Mouse (Mus musculus): ENCODE measurements at regions not wholly inside any gene's neighbourhood (a gene's known extent, or its start where the extent isn't known, plus 50 kb on each side); places are given as distances from the start of the nearest gene placed in this dataset.

DNA sequence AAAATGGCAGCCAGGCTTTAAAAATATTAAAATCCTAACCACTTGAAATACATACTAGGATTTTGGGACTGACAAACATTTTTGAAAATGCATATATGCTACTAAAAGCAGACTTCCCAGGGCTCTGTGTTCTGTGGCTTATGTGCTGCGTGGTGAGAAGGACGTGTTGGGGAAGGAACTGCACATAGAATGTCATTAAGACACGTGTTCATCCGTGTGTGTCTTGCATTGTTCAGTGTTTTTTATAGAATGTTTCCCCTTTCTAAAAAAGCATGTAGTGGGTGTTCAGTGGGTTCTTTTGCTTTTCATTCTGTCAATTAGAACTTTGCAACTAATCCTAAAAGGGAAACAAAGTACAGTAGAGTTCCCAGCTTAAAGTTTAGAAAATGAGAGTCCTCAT, 594.7 kb upstream of the Mef2c start:
- H3K4me2 ChIP-seq (ENCODE audit: low read depth, low read length) = no peak overlapping the region
- no peak overlapping the region for H3K4me3 ChIP-seq (ENCODE audit: low read depth, low read length)
- H3K27ac ChIP-seq (ENCODE audit: low read depth, low read length) = no peak overlapping the region
- no peaks in the 10 kb centered on the region for H3K4me1 ChIP-seq (ENCODE audit: control insufficient read depth, insufficient read depth, low read length)
- no peaks in the 10 kb centered on the region for H3K9me3 ChIP-seq (ENCODE audit: control insufficient read depth, low read length)
- no peaks in the 10 kb centered on the region for H3K27me3 ChIP-seq (ENCODE audit: control insufficient read depth, insufficient read depth, low read length)
- 85% methylated on average over 4 of the region's 4 CpGs for WGBS
- ATAC-seq (ENCODE audit: low read depth) = no peak
- no peaks in the 10 kb centered on the region for H3K36me3 ChIP-seq (ENCODE audit: control insufficient read depth, insufficient read depth, low read length)
- H3K9ac ChIP-seq (replicated peaks; ENCODE audit: low read depth, low read length) = no peak overlapping the region

DNA sequence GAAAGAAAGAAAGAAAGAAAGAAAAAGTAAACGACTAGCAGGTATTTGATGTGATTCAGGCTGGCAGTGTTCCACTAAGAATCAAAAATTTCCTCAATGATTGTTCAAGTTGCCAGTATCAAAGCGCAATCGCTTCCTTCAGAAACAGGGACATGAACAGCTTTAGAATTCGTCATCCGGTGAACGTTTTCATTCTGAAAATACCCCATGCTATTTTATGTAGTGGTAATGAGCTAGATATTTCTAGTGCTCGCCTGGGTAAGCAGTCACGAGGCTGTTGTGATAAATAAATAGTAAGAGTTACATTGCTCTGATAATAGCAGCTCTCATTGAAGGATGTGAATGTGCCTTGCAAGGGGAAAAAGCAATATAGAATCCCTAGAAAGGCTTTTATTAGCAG, 591.0 kb upstream of the Mef2c start:
- no peak overlapping the region for H3K4me2 ChIP-seq (ENCODE audit: low read depth, low read length)
- no peak for ATAC-seq (ENCODE audit: low read depth)
- no peak overlapping the region for H3K27ac ChIP-seq (ENCODE audit: low read depth, low read length)
- no peaks in the 10 kb centered on the region for H3K36me3 ChIP-seq (ENCODE audit: control insufficient read depth, insufficient read depth, low read length)
- H3K9ac ChIP-seq (replicated peaks; ENCODE audit: low read depth, low read length) = no peak overlapping the region
- no peaks in the 10 kb centered on the region for H3K9me3 ChIP-seq (ENCODE audit: control insufficient read depth, low read length)
- WGBS = 74% methylated on average over 8 of the region's 8 CpGs
- no peaks in the 10 kb centered on the region for H3K4me1 ChIP-seq (ENCODE audit: control insufficient read depth, insufficient read depth, low read length)
- no peaks in the 10 kb centered on the region for H3K27me3 ChIP-seq (ENCODE audit: control insufficient read depth, insufficient read depth, low read length)
- no peak overlapping the region for H3K4me3 ChIP-seq (ENCODE audit: low read depth, low read length)

DNA sequence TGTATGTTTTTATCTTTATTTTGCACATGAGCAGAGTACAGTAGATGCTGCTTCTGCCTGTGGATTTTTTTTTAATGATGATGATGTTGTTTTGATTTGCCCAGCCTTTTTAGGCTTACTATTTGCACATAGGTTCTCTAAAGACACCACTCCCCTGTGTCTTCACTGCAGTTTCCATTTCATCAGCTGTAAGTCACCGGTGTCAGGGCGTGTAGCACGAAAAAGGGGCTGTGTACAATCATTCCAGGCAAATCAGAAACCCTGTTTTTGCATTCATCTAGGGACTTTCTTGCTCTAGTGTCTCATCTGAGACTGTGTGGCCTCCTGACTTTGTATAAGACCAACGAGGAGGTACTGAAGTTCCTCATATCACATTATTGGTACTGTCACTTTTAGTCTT, 588.6 kb upstream of the Mef2c start:
- Histone ChIP-seq H3K27ac (ENCODE audit: low read depth, low read length) (no peak overlapping the region), H3K4me1 (ENCODE audit: control insufficient read depth, insufficient read depth, low read length) (no peaks in the 10 kb centered on the region), H3K4me2 (ENCODE audit: low read depth, low read length) (no peak overlapping the region), H3K9ac (replicated peaks; ENCODE audit: low read depth, low read length) (no peak overlapping the region), H3K4me3 (ENCODE audit: low read depth, low read length) (no peak overlapping the region), H3K27me3 (ENCODE audit: control insufficient read depth, insufficient read depth, low read length) (no peaks in the 10 kb centered on the region), H3K9me3 (ENCODE audit: control insufficient read depth, low read length) (no peaks in the 10 kb centered on the region), H3K36me3 (ENCODE audit: control insufficient read depth, insufficient read depth, low read length) (no peaks in the 10 kb centered on the region)
- 92% methylated on average over 4 of the region's 4 CpGs for WGBS
- no peak for ATAC-seq (ENCODE audit: low read depth)

- no peak for ATAC-seq (ENCODE audit: low read depth)
- Histone ChIP-seq H3K4me1 (ENCODE audit: control insufficient read depth, insufficient read depth, low read length) (no peaks in the 10 kb centered on the region), H3K4me2 (ENCODE audit: low read depth, low read length) (no peak overlapping the region), H3K27me3 (ENCODE audit: control insufficient read depth, insufficient read depth, low read length) (no peaks in the 10 kb centered on the region), H3K9ac (replicated peaks; ENCODE audit: low read depth, low read length) (no peak overlapping the region), H3K9me3 (ENCODE audit: control insufficient read depth, low read length) (no peaks in the 10 kb centered on the region), H3K27ac (ENCODE audit: low read depth, low read length) (no peak overlapping the region), H3K36me3 (ENCODE audit: control insufficient read depth, insufficient read depth, low read length) (no peaks in the 10 kb centered on the region), H3K4me3 (ENCODE audit: low read depth, low read length) (no peak overlapping the region)
These were observed 573.8 kb upstream of the Mef2c start for GRCm38 (mm10) chr13:82930010-82930409.

- no peak for ATAC-seq (ENCODE audit: low read depth)
- Histone ChIP-seq H3K9me3 (ENCODE audit: control insufficient read depth, low read length) (no peaks in the 10 kb centered on the region), H3K4me2 (ENCODE audit: low read depth, low read length) (no peak overlapping the region), H3K4me1 (ENCODE audit: control insufficient read depth, insufficient read depth, low read length) (no peaks in the 10 kb centered on the region), H3K27ac (ENCODE audit: low read depth, low read length) (no peak overlapping the region), H3K27me3 (ENCODE audit: control insufficient read depth, insufficient read depth, low read length) (no peaks in the 10 kb centered on the region), H3K9ac (replicated peaks; ENCODE audit: low read depth, low read length) (no peak overlapping the region), H3K4me3 (ENCODE audit: low read depth, low read length) (no peak overlapping the region), H3K36me3 (ENCODE audit: control insufficient read depth, insufficient read depth, low read length) (no peaks in the 10 kb centered on the region)
- 91% methylated on average over 3 of the region's 3 CpGs for WGBS
These were observed 566.0 kb upstream of the Mef2c start for GRCm38 (mm10) chr13:82937856-82938255.

DNA sequence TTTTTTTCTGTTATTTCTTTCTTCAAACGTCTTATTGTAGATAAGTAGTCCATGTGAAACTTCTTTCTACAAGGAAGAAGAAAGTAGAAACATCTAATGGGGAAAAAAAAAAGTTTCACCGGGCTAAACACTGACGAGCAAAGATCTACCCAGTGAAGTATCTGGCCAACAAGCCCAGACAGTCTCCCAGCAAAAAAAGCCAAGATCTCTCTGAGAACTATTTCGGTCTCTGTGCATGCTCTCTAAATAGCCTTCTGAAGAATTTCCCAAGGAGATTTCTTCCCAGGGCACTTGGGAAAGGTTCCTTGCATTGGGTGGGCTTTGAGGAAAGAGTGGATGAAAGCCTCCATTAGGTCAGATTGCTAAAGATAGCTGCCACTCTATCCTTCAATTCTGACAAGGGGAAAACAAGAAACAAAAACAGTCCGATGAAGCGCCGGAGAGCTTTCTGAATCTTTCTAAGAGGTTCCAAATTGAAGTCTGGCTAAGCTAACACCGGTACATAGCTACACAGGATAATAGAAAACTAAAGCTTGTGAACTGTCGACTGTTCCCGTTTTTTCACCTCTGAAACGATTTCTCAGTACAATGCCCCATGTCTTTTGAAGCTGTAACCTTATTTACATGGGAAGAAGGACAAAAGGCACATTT, 561.0 kb upstream of the Mef2c start:
- Histone ChIP-seq H3K27ac (ENCODE audit: low read depth, low read length) (no peak overlapping the region), H3K4me1 (ENCODE audit: control insufficient read depth, insufficient read depth, low read length) (no peaks in the 10 kb centered on the region), H3K4me3 (ENCODE audit: low read depth, low read length) (no peak overlapping the region), H3K9me3 (ENCODE audit: control insufficient read depth, low read length) (no peaks in the 10 kb centered on the region), H3K36me3 (ENCODE audit: control insufficient read depth, insufficient read depth, low read length) (no peaks in the 10 kb centered on the region), H3K4me2 (ENCODE audit: low read depth, low read length) (no peak overlapping the region), H3K27me3 (ENCODE audit: control insufficient read depth, insufficient read depth, low read length) (no peaks in the 10 kb centered on the region), H3K9ac (replicated peaks; ENCODE audit: low read depth, low read length) (no peak overlapping the region)
- 59% methylated on average over 11 of the region's 11 CpGs for WGBS
- ATAC-seq (ENCODE audit: low read depth) = no peak

DNA sequence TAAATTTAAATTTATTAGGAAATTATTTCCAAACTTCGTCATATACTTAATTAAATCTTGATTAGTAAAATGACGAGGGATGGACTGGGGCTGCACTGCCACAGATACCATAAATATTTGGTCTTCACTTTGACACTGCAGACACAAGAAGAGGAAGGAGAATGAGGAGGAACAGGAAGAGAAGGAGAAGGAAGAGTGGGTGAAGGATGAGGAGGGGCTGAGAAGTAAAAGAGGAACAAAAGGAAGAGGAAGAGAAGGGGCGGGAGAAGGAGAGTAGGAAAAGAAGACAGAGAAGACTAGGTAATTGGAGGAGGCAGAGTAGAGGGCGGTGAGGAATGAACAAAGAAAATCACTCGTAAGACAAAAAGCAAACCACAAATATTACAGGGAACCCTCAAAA, 556.9 kb upstream of the Mef2c start:
- 94% methylated on average over 5 of the region's 5 CpGs for WGBS
- no peak for ATAC-seq (ENCODE audit: low read depth)

DNA sequence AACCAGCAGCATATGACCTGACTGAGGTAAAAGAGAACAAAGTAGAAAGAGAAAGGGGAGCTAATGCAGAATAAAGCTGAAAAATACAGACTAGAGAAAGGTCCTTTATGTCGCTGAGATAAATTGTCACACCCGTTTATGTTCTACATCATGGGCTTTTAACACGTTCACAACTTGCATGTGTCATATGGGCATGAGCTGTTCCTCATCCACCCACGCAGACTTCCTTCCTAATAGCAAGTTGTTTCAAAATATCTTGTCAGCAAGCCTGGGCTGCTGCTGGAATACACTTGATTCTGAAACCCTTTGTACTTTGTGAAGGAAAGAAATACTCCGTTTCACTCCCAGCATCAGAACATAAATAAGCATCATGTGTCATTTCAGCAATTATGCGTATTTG, 554.3 kb upstream of the Mef2c start:
- H3K27me3 ChIP-seq (ENCODE audit: control insufficient read depth, insufficient read depth, low read length) = no peaks in the 10 kb centered on the region
- WGBS = 84% methylated on average over 6 of the region's 6 CpGs
- no peak overlapping the region for H3K9ac ChIP-seq (replicated peaks; ENCODE audit: low read depth, low read length)
- no peak overlapping the region for H3K4me2 ChIP-seq (ENCODE audit: low read depth, low read length)
- H3K4me3 ChIP-seq (ENCODE audit: low read depth, low read length) = no peak overlapping the region
- H3K9me3 ChIP-seq (ENCODE audit: control insufficient read depth, low read length) = no peaks in the 10 kb centered on the region
- no peak for ATAC-seq (ENCODE audit: low read depth)
- H3K4me1 ChIP-seq (ENCODE audit: control insufficient read depth, insufficient read depth, low read length) = no peaks in the 10 kb centered on the region
- H3K36me3 ChIP-seq (ENCODE audit: control insufficient read depth, insufficient read depth, low read length) = no peaks in the 10 kb centered on the region
- no peak overlapping the region for H3K27ac ChIP-seq (ENCODE audit: low read depth, low read length)

More for the DNA sequence above, 556.9 kb upstream of the Mef2c start:
- Histone ChIP-seq H3K4me3 (ENCODE audit: low read depth, low read length) (no peak overlapping the region), H3K4me2 (ENCODE audit: low read depth, low read length) (no peak overlapping the region), H3K4me1 (ENCODE audit: control insufficient read depth, insufficient read depth, low read length) (no peaks in the 10 kb centered on the region), H3K9ac (replicated peaks; ENCODE audit: low read depth, low read length) (no peak overlapping the region), H3K27me3 (ENCODE audit: control insufficient read depth, insufficient read depth, low read length) (no peaks in the 10 kb centered on the region), H3K36me3 (ENCODE audit: control insufficient read depth, insufficient read depth, low read length) (no peaks in the 10 kb centered on the region), H3K9me3 (ENCODE audit: control insufficient read depth, low read length) (no peaks in the 10 kb centered on the region), H3K27ac (ENCODE audit: low read depth, low read length) (no peak overlapping the region)

DNA sequence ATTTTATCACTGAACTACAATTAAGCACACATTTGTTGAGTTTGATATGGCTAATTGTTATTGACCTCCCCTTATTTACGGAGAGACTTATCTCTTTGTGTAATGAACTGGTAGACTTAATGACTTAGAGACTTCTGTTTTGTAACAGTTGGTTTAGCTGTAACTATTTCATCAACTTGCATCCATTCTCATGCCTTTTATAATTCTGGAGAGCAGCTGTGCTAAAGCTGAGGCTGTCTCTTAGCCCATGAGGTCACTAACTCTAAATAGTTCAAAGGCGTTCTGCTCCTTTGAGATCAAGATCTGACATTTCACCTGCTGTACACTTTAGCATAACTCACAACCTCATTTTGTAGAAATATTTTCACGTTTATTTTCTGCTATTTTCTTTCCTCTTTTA, 541.5 kb upstream of the Mef2c start:
- H3K27me3 ChIP-seq (ENCODE audit: control insufficient read depth, insufficient read depth, low read length) = no peaks in the 10 kb centered on the region
- no peak for ATAC-seq (ENCODE audit: low read depth)
- no peak overlapping the region for H3K9ac ChIP-seq (replicated peaks; ENCODE audit: low read depth, low read length)
- H3K27ac ChIP-seq (ENCODE audit: low read depth, low read length) = no peak overlapping the region
- no peak overlapping the region for H3K4me2 ChIP-seq (ENCODE audit: low read depth, low read length)
- no peaks in the 10 kb centered on the region for H3K4me1 ChIP-seq (ENCODE audit: control insufficient read depth, insufficient read depth, low read length)
- WGBS = 77% methylated on average over 3 of the region's 3 CpGs
- no peaks in the 10 kb centered on the region for H3K36me3 ChIP-seq (ENCODE audit: control insufficient read depth, insufficient read depth, low read length)
- no peak overlapping the region for H3K4me3 ChIP-seq (ENCODE audit: low read depth, low read length)
- no peaks in the 10 kb centered on the region for H3K9me3 ChIP-seq (ENCODE audit: control insufficient read depth, low read length)

Measured in neural tube, embryonic 14.5 days (tissue).